Mouse (Mus musculus) layer of hippocampus, postnatal 14 days (tissue): ENCODE results near the gene Olfr160. TPM values are rescaled to one million over a fixed set of nuclear protein-coding genes. Genes with fewer than 3 reads are reported as not detected.
A peak's percentile ranks its signal among the peaks of the same experiment; 100 is the strongest.

Experiments
- DNase-seq, 2 experiments: peaks; one replicate each; pipeline ENCODE4 v3.0.0; 2021 to 2022; ENCODE audit warnings: low spot score in 2 of 2, mixed read lengths in 1 of 2
- long read RNA-seq, 2 experiments: library from polyadenylated mRNA; stranded (forward); transcript quantifications; one replicate each; pipeline ENCODE4 v2.0.0; 2021
- total RNA-seq, 2 experiments: library from RNA; stranded (reverse); gene quantifications; 2 replicates each; pipeline ENCODE4 v1.2.3; 2021

The Olfr160 gene
- total RNA-seq: not detected
- long read RNA-seq, experiment 1: 0 reads
- long read RNA-seq, experiment 2: 0 reads

GRCm38 (mm10) chr9:37716150-37716549 lies at the start of gene Olfr160:
Gene Olfr160, minus strand, starts transcription at chr9:37716250.
- DNase-seq: no peak

GRCm38 (mm10) chr9:37762541-37762940 lies 46.5 kb upstream of the Olfr160 start:
- DNase-seq: no peak

- DNase-seq: no peak
Observed at GRCm38 (mm10) chr9:37761728-37762127, 45.7 kb upstream of the Olfr160 start.

GRCm38 (mm10) chr9:37752006-37752405 lies 36.0 kb upstream of the Olfr160 start:
- DNase-seq: no peak

- no peak for DNase-seq
Observed at GRCm38 (mm10) chr9:37751467-37751866, 35.4 kb upstream of the Olfr160 start.

- no peak for DNase-seq
Observed at GRCm38 (mm10) chr9:37750319-37751075, 34.4 kb upstream of the Olfr160 start.

- no peak for DNase-seq
Observed at GRCm38 (mm10) chr9:37744806-37745205, 28.8 kb upstream of the Olfr160 start, which contains the start of gene Olfr874. Gene Olfr874, plus strand, starts transcription at chr9:37745106.

GRCm38 (mm10) chr9:37734310-37734709 lies 18.3 kb upstream of the Olfr160 start:
- DNase-seq: no peak

- DNase-seq: no peak
Observed at GRCm38 (mm10) chr9:37689970-37690686, 25.9 kb downstream of the Olfr160 start.

GRCm38 (mm10) chr9:37687941-37688303 lies 28.1 kb downstream of the Olfr160 start:
- DNase-seq: no peak

- peak in 1 of 2 experiments; percentile 57 for DNase-seq
Observed at GRCm38 (mm10) chr9:37687288-37687940, 28.6 kb downstream of the Olfr160 start.

GRCm38 (mm10) chr9:37681123-37681522 lies 34.9 kb downstream of the Olfr160 start:
- no peak for DNase-seq

GRCm38 (mm10) chr9:37675287-37675686 lies 40.8 kb downstream of the Olfr160 start:
- DNase-seq: no peak

GRCm38 (mm10) chr9:37670261-37670660 lies 45.8 kb downstream of the Olfr160 start:
- DNase-seq: no peak

- DNase-seq: no peak
Observed at GRCm38 (mm10) chr9:37669678-37670077, 46.4 kb downstream of the Olfr160 start.

- no peak for DNase-seq
Observed at GRCm38 (mm10) chr9:37669115-37669514, 46.9 kb downstream of the Olfr160 start, which contains the start of gene Panx3. Gene Panx3, minus strand, starts transcription at chr9:37669235.

GRCm38 (mm10) chr9:37666045-37666444 lies 50.0 kb downstream of the Olfr160 start:
- no peak for DNase-seq

GRCm38 (mm10) chr9:37664604-37665003 lies 51.4 kb downstream of the Olfr160 start:
- no peak for DNase-seq

- DNase-seq: no peak
Observed at GRCm38 (mm10) chr9:37663210-37663609, 52.8 kb downstream of the Olfr160 start.

GRCm38 (mm10) chr9:37659413-37659812 lies 56.6 kb downstream of the Olfr160 start:
- no peak for DNase-seq
